Mouse (Mus musculus) G1E (cell line): ENCODE data around the gene Coro6. TPM values are rescaled to one million over a fixed set of nuclear protein-coding genes. Genes with fewer than 3 reads are reported as not detected.

Experiments
- ATAC-seq: 2 replicates; pipeline ENCODE4 v1.8.0; 2016; ENCODE audit warnings: mild to moderate bottlenecking; ENCODE audit not compliant: insufficient number of reproducible peaks, poor library complexity, low FRiP score, severe bottlenecking; ENCODE audit errors: extremely low read depth
- DNase-seq: peaks from one replicate; pipeline ENCODE4 v3.0.0; 2012; ENCODE audit warnings: low spot score
- H3K27me3 ChIP-seq: 2 replicates; pipeline ENCODE4 v1.6.1; 2012; ENCODE audit warnings: mild to moderate bottlenecking, low read length, inconsistent platforms; ENCODE audit not compliant: insufficient read depth
- H3K36me3 ChIP-seq: replicated peaks from 2 replicates; pipeline ENCODE3; 2012; ENCODE audit warnings: mild to moderate bottlenecking, inconsistent platforms
- H3K4me1 ChIP-seq: 2 replicates; pipeline ENCODE4 v1.6.1; 2012; ENCODE audit warnings: low read depth, low read length, inconsistent platforms, mixed read lengths; ENCODE audit not compliant: insufficient read depth
- H3K4me3 ChIP-seq: 2 replicates; pipeline ENCODE4 v1.5.1; 2012; ENCODE audit warnings: low read depth, mild to moderate bottlenecking, inconsistent platforms, low read length, moderate library complexity, mixed read lengths
- H3K9me3 ChIP-seq: replicated peaks from 2 replicates; pipeline ENCODE4 v1.6.1; 2012; ENCODE audit warnings: inconsistent platforms
- CTCF ChIP-seq: IDR thresholded peaks from 2 replicates; pipeline ENCODE4 v1.5.1; 2012; ENCODE audit warnings: low read depth, low read length, inconsistent platforms, mixed read lengths
- GATA1 ChIP-seq: IDR thresholded peaks from 2 replicates; pipeline ENCODE4 v1.6.1; 2012; ENCODE audit warnings: borderline replicate concordance, low read length, inconsistent platforms, mixed read lengths
- GATA2 ChIP-seq: IDR thresholded peaks from 2 replicates; pipeline ENCODE4 v1.6.1; 2012; ENCODE audit warnings: low read depth, low read length, inconsistent platforms, borderline replicate concordance
- POLR2AphosphoS5 ChIP-seq: IDR thresholded peaks from 2 replicates; pipeline ENCODE4 v1.6.1; 2012; ENCODE audit warnings: low read depth, low read length, inconsistent platforms; ENCODE audit not compliant: insufficient replicate concordance
- TAL1 ChIP-seq: conservative IDR thresholded peaks from 2 replicates; pipeline ENCODE4 v1.6.1; 2012; ENCODE audit warnings: low read depth, low read length, inconsistent platforms, mixed read lengths
- polyA plus RNA-seq: library from polyadenylated mRNA; stranded (reverse); fragments of >175 nt; gene quantifications from 2 replicates; pipeline ENCODE4 v1.2.3, GENCODE M21; 2012
- total RNA-seq, 2 experiments: library from RNA; stranded (forward) in 1 of 2; stranded (reverse) in 1 of 2; fragments of 200-1000 nt in 1 of 2; fragments of >200 nt in 1 of 2; fragmentation: Nextera tagmentation in 1 of 2; gene quantifications; 2 replicates each; pipeline ENCODE4 v1.2.3; 2014 to 2017

Gene Coro6
- total and polyA plus RNA-seq, 3 experiments, result 0.11 TPM; not detected in 2

- H3K27me3 ChIP-seq, result peaks cover 70% of the 10 kb centered on the region
- TF ChIP-seq TAL1, result no peak
- no peak for TF ChIP-seq GATA2
- TF ChIP-seq CTCF, result no peak
- TF ChIP-seq GATA1, result no peak
- TF ChIP-seq POLR2AphosphoS5, result no peak
- H3K4me3 ChIP-seq, result no peak overlapping the region
Measured at GRCm38 (mm10) chr11:77468397-77468796, 6.2 kb downstream of the Coro6 start.

DNA sequence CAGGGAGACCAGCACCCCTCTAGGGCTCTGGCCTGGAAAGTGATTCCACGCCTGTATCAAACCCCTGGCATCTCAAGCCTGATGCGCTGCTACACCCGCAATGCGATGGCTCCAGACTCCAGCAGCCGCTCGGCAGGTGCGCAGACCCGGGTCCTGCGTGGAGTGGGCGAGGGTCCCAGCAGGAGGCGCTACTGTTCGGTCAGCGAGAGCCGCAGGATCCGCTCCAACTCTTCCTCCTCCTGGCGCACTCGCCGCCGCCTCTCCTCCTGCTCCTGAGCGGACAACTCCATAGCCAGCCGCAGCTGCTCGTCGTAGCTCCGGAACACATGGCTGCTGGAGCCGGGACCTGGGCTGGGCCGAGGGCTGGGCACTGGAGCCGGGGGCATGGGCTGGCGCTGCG lies 9.2 kb downstream of the Coro6 start:
- Histone ChIP-seq H3K9me3 (no peaks in the 10 kb centered on the region), H3K4me1 (peaks cover 2% of the 10 kb centered on the region; the same call in 1 of the 2 replicates), H3K4me3 (no peak overlapping the region), H3K27me3 (peaks cover 60% of the 10 kb centered on the region), H3K36me3 (no peaks in the 10 kb centered on the region)
- ATAC-seq (no peak), DNase-seq (no peak)
- TF ChIP-seq TAL1, result no peak
- no peak for TF ChIP-seq POLR2AphosphoS5
- no peak for TF ChIP-seq GATA1
- no peak for TF ChIP-seq GATA2
- TF ChIP-seq CTCF, result no peak

More at GRCm38 (mm10) chr11:77468397-77468796, 6.2 kb downstream of the Coro6 start:
- Histone ChIP-seq H3K9me3 (no peaks in the 10 kb centered on the region), H3K36me3 (no peaks in the 10 kb centered on the region), H3K4me1 (peaks cover 2% of the 10 kb centered on the region; the same call in 1 of the 2 replicates)
- no peak for DNase-seq
- no peak for ATAC-seq

DNA sequence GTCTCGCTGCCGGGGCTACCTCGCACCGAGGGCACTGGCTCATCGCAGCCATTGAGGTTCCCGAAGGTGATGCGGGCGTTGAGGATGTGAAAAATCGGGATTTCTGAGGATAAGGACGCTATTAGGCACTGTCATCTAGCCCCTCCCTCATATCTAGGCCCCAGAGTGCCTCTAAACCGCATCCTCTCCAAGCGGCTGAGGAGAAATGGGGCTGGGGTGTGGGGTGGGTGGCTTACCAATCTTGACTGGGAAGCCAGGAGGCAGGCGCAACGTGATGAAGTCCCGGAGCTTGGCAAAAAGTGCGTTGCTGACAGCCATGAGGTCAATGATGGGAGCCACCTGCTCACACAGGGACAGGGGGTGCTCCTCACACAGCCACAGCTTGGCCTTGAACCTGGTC lies 10.6 kb downstream of the Coro6 start:
- Histone ChIP-seq H3K4me1 (no peaks in the 10 kb centered on the region; the same call in 1 of the 2 replicates), H3K27me3 (peaks cover 60% of the 10 kb centered on the region), H3K4me3 (no peak overlapping the region), H3K36me3 (no peaks in the 10 kb centered on the region), H3K9me3 (no peaks in the 10 kb centered on the region)
- ATAC-seq (no peak), DNase-seq (no peak)
- TF ChIP-seq GATA1 (no peak), GATA2 (no peak)

- Histone ChIP-seq H3K36me3 (no peaks in the 10 kb centered on the region), H3K4me1 (no peaks in the 10 kb centered on the region; the same call in 1 of the 2 replicates), H3K4me3 (no peak overlapping the region), H3K9me3 (no peaks in the 10 kb centered on the region), H3K27me3 (peaks cover 54% of the 10 kb centered on the region)
- DNase-seq (no peak), ATAC-seq (no peak)
- TF ChIP-seq TAL1 (no peak), GATA1 (no peak), GATA2 (no peak), CTCF (no peak), POLR2AphosphoS5 (no peak)
Measured at GRCm38 (mm10) chr11:77476216-77476615, 14.0 kb downstream of the Coro6 start.

DNA sequence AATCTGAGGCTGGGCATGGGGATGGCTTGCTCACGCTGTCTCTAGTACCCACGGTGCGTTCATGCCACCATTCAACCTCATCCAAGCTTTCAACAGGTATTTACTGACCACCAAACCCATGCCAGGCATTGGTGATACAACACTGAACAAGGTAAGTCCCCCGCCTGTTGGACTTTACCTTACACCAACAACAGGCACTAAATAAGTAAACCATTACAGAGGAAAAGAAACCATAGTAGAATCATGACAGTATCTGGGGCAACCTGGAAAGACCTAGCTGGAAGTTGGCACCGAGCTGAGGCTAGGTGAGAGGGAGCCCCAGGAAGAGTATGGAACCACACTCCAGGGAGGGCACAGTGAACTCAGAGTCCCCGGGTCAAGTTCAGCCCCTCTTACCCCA lies 14.7 kb downstream of the Coro6 start:
- no peak overlapping the region for H3K4me3 ChIP-seq
- no peak for ATAC-seq
- H3K4me1 ChIP-seq, result no peaks in the 10 kb centered on the region; the same call in 1 of the 2 replicates
- H3K27me3 ChIP-seq, result peaks cover 59% of the 10 kb centered on the region
- H3K9me3 ChIP-seq, result no peaks in the 10 kb centered on the region
- DNase-seq, result no peak
- TF ChIP-seq GATA1 (no peak), POLR2AphosphoS5 (no peak), CTCF (no peak), TAL1 (no peak), GATA2 (no peak)
- H3K36me3 ChIP-seq, result no peaks in the 10 kb centered on the region

DNA sequence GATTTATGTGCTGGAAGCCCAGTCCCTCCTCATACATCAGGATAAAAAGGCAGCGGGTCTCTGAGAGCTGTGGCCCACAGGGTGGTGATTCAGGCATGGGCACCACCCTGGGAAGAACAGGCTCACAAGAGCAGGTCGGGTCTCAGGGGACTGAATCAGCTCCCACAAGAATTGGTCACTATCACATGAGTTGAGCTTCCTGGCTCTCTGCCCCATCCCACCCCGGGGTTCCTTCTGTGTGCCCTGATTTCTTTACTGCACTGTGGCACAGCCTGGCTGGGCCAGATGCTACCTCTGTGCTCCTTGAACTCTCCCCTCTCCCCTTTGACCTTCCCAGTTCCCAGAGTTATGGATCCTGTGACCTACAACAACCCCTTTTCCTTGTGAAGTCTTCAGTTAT lies 20.8 kb downstream of the Coro6 start:
- TF ChIP-seq CTCF, result no peak
- no peak for TF ChIP-seq GATA1
- no peak for TF ChIP-seq POLR2AphosphoS5
- no peak for TF ChIP-seq GATA2
- no peak for TF ChIP-seq TAL1

More for the DNA sequence above, 20.8 kb downstream of the Coro6 start:
- Histone ChIP-seq H3K9me3 (no peaks in the 10 kb centered on the region), H3K4me3 (no peak overlapping the region), H3K27me3 (peaks cover 61% of the 10 kb centered on the region), H3K36me3 (no peaks in the 10 kb centered on the region), H3K4me1 (no peaks in the 10 kb centered on the region)
- ATAC-seq, result no peak
- no peak for DNase-seq
